Mouse (Mus musculus) brain, embryonic 14.5 days (tissue): ENCODE data around the gene Crybg3.

Experiments
- CTCF ChIP-seq: fragments of 200-500 bp; IDR thresholded peaks from 2 replicates; pipeline ENCODE4 v1.5.1; 2012; ENCODE audit warnings: inconsistent platforms, mild to moderate bottlenecking, moderate library complexity, borderline replicate concordance; ENCODE audit not compliant: insufficient read depth, insufficient read length; ENCODE audit errors: extremely low read depth
- POLR2A ChIP-seq: fragments of 200-500 bp; IDR thresholded peaks from 2 replicates; pipeline ENCODE4 v1.6.1; 2012; ENCODE audit warnings: mild to moderate bottlenecking, inconsistent platforms, borderline replicate concordance; ENCODE audit not compliant: poor library complexity, insufficient read depth, insufficient read length, severe bottlenecking; ENCODE audit errors: extremely low read depth

DNA sequence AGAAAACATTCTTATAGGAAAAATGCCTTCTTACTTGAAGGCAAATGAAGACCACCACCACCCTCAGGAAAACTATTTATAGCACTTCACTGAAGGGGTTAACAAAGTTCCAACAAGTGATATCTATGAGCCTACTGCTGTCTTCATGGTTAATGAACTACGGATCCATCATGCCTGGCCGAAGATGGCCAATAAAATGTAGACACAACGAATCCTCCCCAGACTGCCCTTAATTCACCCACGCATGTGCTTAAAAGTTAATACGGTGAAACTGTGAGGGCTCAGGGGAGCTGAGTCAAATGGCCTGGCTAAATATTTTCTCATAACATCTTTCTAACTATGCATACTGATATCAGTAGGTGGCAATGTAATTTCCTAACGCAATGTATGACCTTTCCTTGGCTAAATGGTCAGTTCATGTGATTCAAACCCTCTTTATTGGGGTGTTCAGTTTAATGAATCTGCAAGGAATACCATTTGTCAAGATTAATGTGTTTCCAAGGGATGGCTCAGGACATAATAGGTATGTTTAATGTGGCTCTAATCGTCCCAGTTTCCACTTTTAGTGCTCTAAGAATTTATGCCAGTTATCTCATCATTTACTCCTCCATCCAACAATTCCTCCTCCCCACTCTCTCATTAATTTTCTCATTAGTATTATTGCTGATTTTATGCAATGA is 155.8 kb downstream of the Crybg3 start:
- TF ChIP-seq POLR2A (no peak), CTCF (no peak)
